Mouse (Mus musculus) erythroblast, embryonic 14.5 days (primary cell): ENCODE results near the gene Pik3cb. TPM values are rescaled to one million over a fixed set of nuclear protein-coding genes. Genes with fewer than 3 reads are reported as not detected.

Source experiments
- H3K27me3 ChIP-seq: 2 replicates; pipeline ENCODE4 v1.6.1; 2012; ENCODE audit warnings: inconsistent platforms; ENCODE audit not compliant: control insufficient read depth
- H3K36me3 ChIP-seq: 2 replicates; pipeline ENCODE4 v1.6.1; 2012; ENCODE audit warnings: mild to moderate bottlenecking, inconsistent platforms; ENCODE audit not compliant: control insufficient read depth
- H3K4me1 ChIP-seq: 2 replicates; pipeline ENCODE4 v1.6.1; 2012; ENCODE audit warnings: inconsistent platforms; ENCODE audit not compliant: control insufficient read depth
- H3K4me3 ChIP-seq: replicated peaks from 2 replicates; pipeline ENCODE3; 2012; ENCODE audit warnings: moderate library complexity, mild to moderate bottlenecking, inconsistent platforms
- H3K9me3 ChIP-seq: 2 replicates; pipeline ENCODE4 v1.6.1; 2012; ENCODE audit warnings: low read length, inconsistent platforms, mixed read lengths; ENCODE audit not compliant: control insufficient read depth
- GATA1 ChIP-seq: IDR thresholded peaks from 2 replicates; pipeline ENCODE4 v1.6.1; 2012; ENCODE audit warnings: low read length, inconsistent platforms, mixed read lengths
- TAL1 ChIP-seq: IDR thresholded peaks from 3 replicates; pipeline ENCODE4 v1.6.1; 2012; ENCODE audit warnings: low read length, inconsistent platforms, mixed read lengths
- polyA plus RNA-seq: library from polyadenylated mRNA; stranded (reverse); fragments of >175 nt; gene quantifications from 2 replicates; pipeline ENCODE4 v1.2.3, GENCODE M21; 2012

Pik3cb gene
- polyA plus RNA-seq, 1 experiment = 0.11 TPM

GRCm38 (mm10) chr9:99131951-99132470, 8.4 kb downstream of the Pik3cb start:
- no peak for TF ChIP-seq GATA1
- TF ChIP-seq TAL1 = no peak
- Histone ChIP-seq H3K9me3 (no peaks in the 10 kb centered on the region), H3K27me3 (no peaks in the 10 kb centered on the region), H3K4me3 (no peak overlapping the region), H3K36me3 (peaks cover 29% of the 10 kb centered on the region), H3K4me1 (peaks cover 29% of the 10 kb centered on the region)

- Histone ChIP-seq H3K4me3 (no peak overlapping the region), H3K4me1 (peaks cover 26% of the 10 kb centered on the region), H3K36me3 (peaks cover 31% of the 10 kb centered on the region), H3K27me3 (no peaks in the 10 kb centered on the region), H3K9me3 (no peaks in the 10 kb centered on the region)
- no peak for TF ChIP-seq GATA1
- TF ChIP-seq TAL1 = no peak
Observed at GRCm38 (mm10) chr9:99131119-99131518, 9.3 kb downstream of the Pik3cb start.

- no peaks in the 10 kb centered on the region for H3K9me3 ChIP-seq
- no peaks in the 10 kb centered on the region for H3K27me3 ChIP-seq
- H3K4me1 ChIP-seq = peaks cover 34% of the 10 kb centered on the region
- TF ChIP-seq GATA1 = no peak
- TF ChIP-seq TAL1 = no peak
- no peak overlapping the region for H3K4me3 ChIP-seq
- H3K36me3 ChIP-seq = peaks cover 20% of the 10 kb centered on the region
Observed at GRCm38 (mm10) chr9:99127578-99127977, 12.8 kb downstream of the Pik3cb start.

- Histone ChIP-seq H3K27me3 (no peaks in the 10 kb centered on the region), H3K4me1 (peaks cover 18% of the 10 kb centered on the region), H3K4me3 (no peak overlapping the region), H3K9me3 (no peaks in the 10 kb centered on the region), H3K36me3 (peaks cover 38% of the 10 kb centered on the region)
- TF ChIP-seq GATA1 (no peak), TAL1 (no peak)
Observed at GRCm38 (mm10) chr9:99122749-99123148, 17.7 kb downstream of the Pik3cb start.

GRCm38 (mm10) chr9:99112409-99112808, 28.0 kb downstream of the Pik3cb start:
- Histone ChIP-seq H3K36me3 (peaks cover 19% of the 10 kb centered on the region), H3K4me1 (peaks cover 11% of the 10 kb centered on the region), H3K9me3 (no peaks in the 10 kb centered on the region), H3K4me3 (no peak overlapping the region), H3K27me3 (no peaks in the 10 kb centered on the region)
- TF ChIP-seq GATA1 = no peak
- TF ChIP-seq TAL1 = no peak

GRCm38 (mm10) chr9:99111085-99111484, 29.3 kb downstream of the Pik3cb start:
- no peaks in the 10 kb centered on the region for H3K27me3 ChIP-seq
- TF ChIP-seq TAL1 (no peak), GATA1 (no peak)
- H3K4me1 ChIP-seq = peaks cover 10% of the 10 kb centered on the region
- 0 out of 2 replicates have a peak, but pooled peaks cover 2% of the 10 kb centered on the region for H3K9me3 ChIP-seq
- peaks cover 21% of the 10 kb centered on the region for H3K36me3 ChIP-seq
- no peak overlapping the region for H3K4me3 ChIP-seq

GRCm38 (mm10) chr9:99110213-99110612, 30.2 kb downstream of the Pik3cb start:
- Histone ChIP-seq H3K36me3 (peaks cover 21% of the 10 kb centered on the region), H3K9me3 (peaks cover 7% of the 10 kb centered on the region), H3K27me3 (no peaks in the 10 kb centered on the region), H3K4me3 (no peak overlapping the region), H3K4me1 (peaks cover 7% of the 10 kb centered on the region)
- TF ChIP-seq GATA1 (no peak), TAL1 (no peak)

GRCm38 (mm10) chr9:99109585-99109984, 30.8 kb downstream of the Pik3cb start:
- TF ChIP-seq GATA1 (no peak), TAL1 (no peak)
- no peaks in the 10 kb centered on the region for H3K27me3 ChIP-seq
- H3K4me1 ChIP-seq = peaks cover 7% of the 10 kb centered on the region
- peaks cover 9% of the 10 kb centered on the region for H3K9me3 ChIP-seq
- no peak overlapping the region for H3K4me3 ChIP-seq
- H3K36me3 ChIP-seq = peaks cover 27% of the 10 kb centered on the region

GRCm38 (mm10) chr9:99104449-99104848, 36.0 kb downstream of the Pik3cb start:
- peaks cover 47% of the 10 kb centered on the region for H3K36me3 ChIP-seq
- no peak overlapping the region for H3K4me3 ChIP-seq
- peaks cover 13% of the 10 kb centered on the region for H3K4me1 ChIP-seq
- peaks cover 11% of the 10 kb centered on the region for H3K9me3 ChIP-seq
- TF ChIP-seq GATA1 (no peak), TAL1 (no peak)
- no peaks in the 10 kb centered on the region for H3K27me3 ChIP-seq

GRCm38 (mm10) chr9:99103865-99104264, 36.6 kb downstream of the Pik3cb start:
- TF ChIP-seq GATA1 (no peak), TAL1 (no peak)
- Histone ChIP-seq H3K4me1 (peaks cover 16% of the 10 kb centered on the region), H3K9me3 (peaks cover 11% of the 10 kb centered on the region), H3K4me3 (no peak overlapping the region), H3K27me3 (no peaks in the 10 kb centered on the region), H3K36me3 (peaks cover 47% of the 10 kb centered on the region)
